Mouse (Mus musculus) urinary bladder, postnatal 36 days (tissue): ENCODE data around the gene Mettl9.

Source experiments
- DNase-seq, 2 experiments: peaks; one replicate each; pipeline ENCODE4 v3.0.0; 2022; ENCODE audit warnings: low spot score in 2 of 2, mixed read lengths in 1 of 2

The Mettl9 gene

GRCm38 (mm10) chr7:121044251-121044650 is 10.0 kb downstream of the Mettl9 start:
- DNase-seq = no peak

DNA sequence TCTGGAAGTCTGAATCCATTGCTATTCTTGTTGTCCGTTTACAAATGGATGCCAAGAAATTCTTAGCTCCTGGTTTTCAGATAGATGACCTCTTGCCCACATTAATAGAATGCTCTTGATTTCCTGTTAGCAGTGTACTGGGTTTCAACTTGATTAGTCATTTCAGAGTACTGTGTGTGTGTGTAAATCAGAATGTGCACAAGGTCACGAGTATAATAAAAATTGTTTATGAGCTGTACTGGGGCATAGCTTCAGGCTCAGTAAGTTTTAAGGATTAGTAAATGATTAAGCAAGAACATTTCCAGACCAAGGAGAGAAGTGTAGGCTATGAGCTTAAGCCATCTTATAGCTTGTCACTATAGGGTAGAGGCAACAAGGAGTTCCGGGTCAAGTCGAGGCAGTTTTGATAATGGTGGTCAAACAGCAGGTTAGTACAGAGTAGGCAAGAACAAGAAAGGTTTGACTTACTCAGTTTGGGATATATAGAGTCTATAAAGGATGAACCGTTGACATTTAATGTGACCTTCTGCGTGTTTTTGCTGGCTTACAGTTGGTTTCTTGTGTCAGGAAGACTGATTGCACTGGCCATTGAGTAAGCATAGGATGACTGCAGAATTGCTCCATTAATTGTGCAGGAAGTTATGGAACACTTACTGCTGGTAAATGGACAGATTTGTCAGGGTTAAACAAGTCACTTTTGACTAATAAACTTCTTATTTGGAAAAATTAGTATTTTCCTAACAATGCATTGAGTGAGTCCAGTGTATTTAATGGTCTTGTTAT is 11.6 kb downstream of the Mettl9 start:
- no peak for DNase-seq

DNA sequence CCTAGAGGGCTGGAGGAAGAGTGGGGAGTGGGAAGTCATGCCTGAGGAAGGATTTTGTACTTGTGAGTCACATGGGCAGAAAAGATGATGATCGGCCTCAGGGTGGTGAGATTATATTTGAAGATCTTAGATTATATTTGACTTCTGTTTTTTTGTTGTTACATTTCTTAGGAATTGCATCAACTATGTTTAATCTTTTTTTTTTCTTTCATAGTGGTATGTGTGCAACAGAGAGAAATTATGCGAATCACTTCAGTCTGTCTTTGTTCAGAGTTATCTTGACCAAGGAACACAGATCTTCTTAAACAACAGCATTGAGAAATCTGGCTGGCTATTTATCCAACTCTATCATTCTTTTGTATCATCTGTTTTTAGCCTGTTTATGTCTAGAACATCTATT is 13.4 kb downstream of the Mettl9 start:
- DNase-seq = no peak

- DNase-seq = no peak
These were observed 18.8 kb downstream of the Mettl9 start for GRCm38 (mm10) chr7:121053071-121053470.

- no peak for DNase-seq
These were observed 25.4 kb downstream of the Mettl9 start for GRCm38 (mm10) chr7:121059477-121060218.

DNA sequence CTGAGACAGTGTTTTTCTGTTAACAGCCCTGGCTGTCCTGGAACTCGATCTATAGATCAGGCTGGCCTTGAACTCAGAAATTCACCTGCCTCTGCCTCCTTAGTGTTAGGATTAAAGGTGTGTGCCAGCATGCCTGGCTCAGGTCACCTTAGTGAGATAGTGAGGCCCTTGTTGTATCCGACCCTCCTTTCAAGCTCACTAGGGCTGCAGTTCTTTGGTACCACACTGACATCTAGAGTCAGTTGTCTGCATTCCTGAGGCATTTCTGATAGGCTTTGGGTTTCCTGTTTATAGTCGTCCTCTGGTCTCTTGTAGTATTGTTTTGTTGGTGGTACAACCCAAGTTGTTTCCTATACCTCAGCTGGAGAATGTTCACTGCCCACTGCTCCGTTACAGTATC is 30.1 kb downstream of the Mettl9 start:
- no peak for DNase-seq

GRCm38 (mm10) chr7:121071276-121071675 is 37.0 kb downstream of the Mettl9 start:
- DNase-seq = no peak

DNA sequence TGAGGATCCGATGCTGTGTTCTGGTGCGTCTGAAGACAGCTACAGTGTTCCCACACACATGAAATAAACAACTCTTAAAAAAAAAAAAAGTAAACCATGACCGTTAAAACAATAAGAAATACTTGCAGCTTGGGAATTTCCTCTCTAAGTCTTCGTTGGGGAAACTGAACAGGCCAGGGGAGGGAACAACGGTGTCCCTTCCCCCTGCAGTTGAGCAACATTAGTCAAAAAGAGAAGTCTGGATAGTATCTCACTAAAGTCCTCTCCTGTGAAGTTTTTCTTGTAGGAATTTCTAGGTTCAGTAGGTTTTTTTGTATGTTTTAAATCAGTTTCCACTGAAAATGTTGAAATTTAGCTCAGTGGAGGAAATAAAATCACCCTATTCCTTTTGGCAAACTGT is 38.3 kb downstream of the Mettl9 start:
- DNase-seq = no peak

DNA sequence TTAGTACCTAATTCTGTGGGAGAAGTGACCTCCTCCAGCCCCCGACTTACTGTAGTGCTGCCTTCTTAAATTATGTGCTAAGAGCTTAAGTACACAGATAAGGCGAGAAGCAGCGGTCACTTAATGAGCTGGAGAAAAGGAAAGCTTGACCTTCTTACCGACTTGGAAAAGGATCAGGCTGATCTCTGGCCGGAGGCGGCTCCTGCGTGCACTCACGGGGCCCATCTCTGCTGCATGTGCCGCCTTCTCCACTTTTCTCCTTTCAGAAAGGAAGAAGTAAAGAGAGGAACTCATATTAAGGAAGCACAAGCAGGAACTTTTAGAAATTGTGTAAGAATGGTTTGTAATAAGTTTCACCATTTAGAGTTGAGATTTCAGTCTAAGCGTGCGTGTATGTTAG is 40.0 kb downstream of the Mettl9 start, which contains the start of gene Igsf6:
Igsf6 (minus strand) TSS at position 292 of the 400 bp plus-strand sequence.
- DNase-seq = peak; percentile 15 to 33

DNA sequence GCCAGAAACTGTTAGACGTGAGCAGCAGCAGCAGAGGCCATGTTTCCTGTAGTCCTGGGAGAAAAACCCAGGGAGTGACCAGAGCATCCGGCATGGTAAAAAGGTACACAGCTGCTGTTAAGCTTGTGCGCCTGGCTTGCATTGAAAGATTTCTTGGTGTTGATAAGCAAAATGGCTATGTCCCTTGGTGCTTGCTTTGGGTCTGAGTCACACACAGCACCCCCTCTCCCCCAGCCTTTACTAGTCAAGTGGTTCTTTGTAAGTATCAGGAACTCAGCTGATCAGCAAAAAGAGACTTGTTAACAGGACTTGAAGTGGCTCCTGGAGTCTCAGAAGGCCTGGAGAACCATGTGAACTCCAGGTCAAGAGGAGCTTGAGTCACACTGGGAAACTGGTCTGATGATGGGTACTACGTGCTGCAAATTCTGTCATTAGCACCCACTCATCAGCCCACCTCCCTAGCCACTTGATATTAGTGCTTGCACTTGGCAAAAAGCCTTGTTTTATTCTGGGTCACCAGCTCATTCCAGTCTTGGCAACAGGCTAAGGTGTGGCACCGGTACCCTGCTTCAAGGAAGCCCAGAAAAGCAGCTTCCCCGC is 40.7 kb downstream of the Mettl9 start:
- DNase-seq = peak in 1 of 2 experiments; percentile 10

GRCm38 (mm10) chr7:121075416-121075815 is 41.2 kb downstream of the Mettl9 start:
- DNase-seq = no peak

DNA sequence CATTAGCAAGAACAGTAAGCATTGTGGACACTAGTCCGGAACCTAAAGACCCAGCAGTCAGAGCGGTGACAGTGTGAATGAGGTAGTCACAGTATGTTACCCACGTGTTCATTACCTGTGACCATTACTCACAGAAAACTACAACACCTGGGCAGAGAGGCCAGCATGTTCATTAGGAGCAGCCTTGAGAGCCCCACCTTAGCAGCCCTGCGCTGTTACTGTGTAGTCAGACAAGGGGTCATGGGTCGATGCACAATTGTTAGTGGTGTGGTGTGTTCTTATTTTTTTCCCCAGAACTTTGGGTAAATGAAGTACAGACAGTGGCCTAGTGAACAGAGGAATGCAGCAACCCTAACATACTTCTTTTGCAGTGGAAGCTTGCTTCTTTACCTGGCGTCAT is 43.1 kb downstream of the Mettl9 start:
- no peak for DNase-seq

DNA sequence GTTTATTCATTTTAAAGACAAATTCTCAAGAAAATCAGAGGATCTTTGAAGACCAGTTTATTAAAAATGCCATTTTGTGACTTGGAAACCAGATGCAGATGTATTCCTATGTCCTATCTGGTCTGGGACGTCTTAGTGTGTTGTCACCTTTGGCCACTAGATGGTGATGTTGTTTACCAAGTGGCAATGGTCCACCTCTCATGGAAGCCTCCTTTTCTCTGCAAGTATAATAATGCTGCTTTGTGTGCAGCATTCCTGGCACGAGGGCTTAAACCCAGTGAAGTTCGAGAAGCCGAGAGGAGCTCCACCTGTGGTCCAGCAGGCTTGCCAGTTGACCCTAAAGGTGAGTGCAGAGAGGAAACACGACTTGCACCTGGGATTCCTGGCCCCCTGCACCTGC is 43.6 kb downstream of the Mettl9 start:
- DNase-seq = peak; percentile 26 to 38

- no peak for DNase-seq
These were observed 47.1 kb downstream of the Mettl9 start, which contains the start of gene Otoa for GRCm38 (mm10) chr7:121081350-121081749. Gene Otoa, plus strand, starts transcription at chr7:121081650.

GRCm38 (mm10) chr7:121081816-121082215 is 47.6 kb downstream of the Mettl9 start:
- no peak for DNase-seq

- DNase-seq = no peak
These were observed 48.8 kb downstream of the Mettl9 start for GRCm38 (mm10) chr7:121082949-121083513.

DNA sequence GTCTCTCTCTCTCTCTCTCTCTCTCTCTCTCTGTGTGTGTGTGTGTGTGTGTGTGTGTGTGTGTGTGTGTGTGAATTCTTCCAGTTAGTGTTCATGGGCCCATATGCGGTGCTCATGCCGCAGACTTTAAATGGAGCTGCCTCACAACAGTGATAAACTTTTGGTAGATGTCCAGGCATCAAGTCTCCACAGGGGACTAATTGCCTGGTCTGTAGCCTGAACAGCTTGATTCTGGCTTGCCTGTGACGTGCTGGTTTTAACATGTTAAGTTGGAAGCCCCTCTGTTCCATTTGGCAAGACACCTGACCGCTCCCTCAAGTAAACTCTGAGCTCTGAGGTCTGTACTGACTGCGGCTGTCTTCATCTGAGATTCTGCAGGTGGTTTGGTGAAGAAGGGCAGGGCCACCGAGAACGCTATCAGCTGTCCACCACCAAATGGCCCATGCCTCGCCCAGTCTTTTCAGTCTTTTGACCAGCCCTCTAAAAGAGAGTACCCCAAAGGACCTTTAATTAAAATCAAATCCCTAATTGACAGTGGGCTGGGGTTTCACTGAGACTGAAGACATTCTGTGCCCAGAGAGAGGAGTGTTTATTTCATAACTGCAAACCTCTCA is 50.7 kb downstream of the Mettl9 start:
- no peak for DNase-seq

- DNase-seq = no peak
These were observed 51.3 kb downstream of the Mettl9 start for GRCm38 (mm10) chr7:121085500-121085899.

DNA sequence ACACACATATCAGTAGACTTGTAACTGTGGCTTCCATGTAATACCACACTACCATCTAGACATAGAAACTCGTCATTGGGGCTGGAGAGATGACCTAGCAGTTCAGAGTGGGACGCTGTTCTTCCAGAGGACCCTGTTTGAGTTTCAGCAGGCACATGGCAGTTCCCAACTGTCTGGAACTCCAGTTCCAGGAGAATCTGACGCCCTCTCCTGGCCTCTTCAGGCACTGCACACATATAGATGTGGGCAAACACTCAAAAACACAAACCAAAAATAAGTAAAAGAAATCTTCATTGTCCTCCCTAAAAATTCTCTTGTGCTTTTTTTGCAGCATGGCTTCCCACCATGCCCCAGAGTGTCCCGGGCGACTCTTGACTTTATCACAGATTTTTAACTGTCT is 54.5 kb downstream of the Mettl9 start:
- no peak for DNase-seq

DNA sequence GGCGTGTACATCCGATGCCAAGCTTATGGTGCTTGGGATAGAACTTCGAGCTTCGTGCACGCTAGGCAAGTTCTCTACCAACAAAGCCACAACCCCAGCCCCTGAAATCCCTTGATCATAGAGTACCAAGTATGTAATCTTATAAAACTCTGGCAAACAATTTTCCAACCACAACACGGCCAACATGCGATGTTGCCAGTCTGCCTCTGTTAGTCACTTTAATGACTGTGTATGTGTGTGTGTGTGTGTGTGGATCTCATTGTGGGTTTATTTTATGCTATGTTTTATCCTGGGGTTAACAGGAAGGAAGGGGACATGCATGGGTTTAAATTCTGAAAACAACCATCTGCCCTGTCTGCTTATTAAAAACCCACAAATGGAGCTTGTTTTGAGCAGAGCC is 56.5 kb downstream of the Mettl9 start:
- no peak for DNase-seq

DNA sequence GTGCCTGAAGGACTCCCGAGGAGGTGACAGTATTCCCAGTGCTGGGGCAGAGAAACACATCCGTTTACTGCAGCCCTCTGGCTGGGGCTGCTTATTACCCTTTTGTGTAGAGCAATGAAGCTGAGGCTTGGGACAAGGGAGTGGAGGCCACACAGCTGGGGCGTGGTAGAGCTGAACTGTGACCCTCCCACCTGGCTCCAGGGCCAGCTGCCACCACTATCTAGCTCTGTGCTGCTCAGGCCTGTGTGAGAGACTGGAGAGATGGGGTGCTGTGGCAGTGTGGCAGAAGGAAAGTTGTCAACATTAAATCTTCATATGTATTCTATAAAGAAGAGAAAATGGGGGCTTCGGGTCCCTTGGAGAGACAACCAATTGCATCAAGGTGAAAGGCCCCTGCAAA is 58.8 kb downstream of the Mettl9 start:
- DNase-seq = no peak
